Mouse (Mus musculus) brain, adult 2 months (tissue): ENCODE results near the gene Nek7.
A peak's percentile ranks its signal among the peaks of the same experiment; 100 is the strongest.

ENCODE experiments used
- DNase-seq: peaks from one replicate; pipeline ENCODE4 v3.0.0; 2011; ENCODE audit warnings: low read depth, low spot score

Nek7 gene

GRCm38 (mm10) chr1:138619996-138620461 is at the start of gene Nek7:
Gene Nek7 (minus strand): TSS chr1:138620141.
- peak; percentile 61 for DNase-seq

DNA sequence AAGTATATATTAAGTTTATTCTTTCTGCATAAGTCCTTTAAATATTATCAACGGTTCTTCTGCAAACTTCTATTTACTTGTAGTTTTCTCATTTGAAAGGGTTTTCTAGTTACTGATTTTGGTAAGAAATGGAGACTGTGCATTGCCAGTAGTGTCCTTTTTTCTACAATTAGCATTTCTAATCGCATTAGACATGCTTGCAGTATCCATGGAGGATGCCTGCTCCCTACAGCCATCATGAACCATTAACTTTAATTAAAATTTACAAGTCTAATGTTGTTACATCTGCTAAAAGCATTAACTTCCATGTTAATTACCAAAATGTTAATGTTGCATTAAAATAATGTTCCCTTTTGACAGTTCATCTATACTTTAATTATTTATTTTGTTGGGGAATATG is 42.4 kb upstream of the Nek7 start:
- DNase-seq, result no peak

DNA sequence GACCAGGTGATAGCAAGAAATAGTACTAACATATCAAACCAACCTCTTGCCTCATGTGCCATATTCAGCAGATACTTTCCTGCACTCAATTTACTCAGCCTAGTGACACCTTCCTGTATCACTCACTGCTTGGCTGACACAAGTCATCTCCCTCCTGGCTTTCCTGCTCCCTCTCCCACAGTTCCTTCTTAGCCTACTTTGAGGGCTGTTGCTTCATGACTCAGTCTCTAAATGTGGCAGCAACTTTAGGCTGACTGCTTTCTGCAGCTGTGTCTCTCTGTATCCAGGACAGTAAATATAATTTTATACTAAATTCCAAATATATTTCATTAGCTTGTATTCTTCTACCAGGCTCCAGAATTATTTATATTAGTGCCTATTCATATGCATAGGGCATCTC is 34.3 kb upstream of the Nek7 start:
- peak; percentile 59 for DNase-seq

DNA sequence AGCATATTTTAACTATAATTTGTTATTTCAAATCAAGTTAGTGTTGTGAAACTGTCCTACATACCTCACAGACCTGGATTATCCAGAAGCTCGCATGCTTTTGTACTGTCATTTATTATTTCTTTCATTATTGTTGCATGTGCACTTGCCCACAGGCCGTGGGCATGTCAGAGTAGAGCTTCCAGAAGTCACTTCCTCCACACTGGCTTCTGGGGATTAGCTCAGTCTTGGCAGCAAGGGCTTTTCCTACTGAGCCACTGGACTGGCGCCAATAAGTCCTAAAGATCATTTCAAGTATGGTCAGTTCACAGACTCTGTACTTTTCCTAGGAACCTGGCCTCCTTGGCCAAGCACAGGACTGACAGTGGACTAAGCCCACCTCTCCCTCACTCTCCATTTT is 25.1 kb upstream of the Nek7 start:
- DNase-seq, result no peak

DNA sequence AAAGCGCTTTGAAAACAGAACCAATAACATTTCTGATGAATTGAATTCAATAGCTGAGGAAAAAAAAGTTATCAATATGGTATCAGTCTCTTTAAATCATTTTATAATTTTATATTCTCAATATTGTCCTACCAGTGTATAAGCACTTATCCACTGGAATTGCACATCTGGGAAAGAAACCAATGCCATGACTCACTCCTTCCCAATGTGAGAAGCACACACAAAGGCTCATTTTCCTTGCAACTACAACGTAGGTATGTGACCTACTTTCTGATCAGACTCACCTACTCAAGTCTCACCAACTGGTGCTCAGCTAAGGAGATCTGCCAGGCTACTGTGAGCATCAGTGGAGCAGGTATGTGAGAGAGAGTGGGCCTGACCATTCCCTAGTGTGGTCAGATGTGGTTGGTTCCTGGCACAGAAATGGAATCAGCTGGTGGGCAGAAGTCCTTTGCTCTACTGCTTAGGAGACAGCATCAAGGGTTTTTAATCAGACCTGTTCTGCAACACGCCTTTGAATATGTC is 23.4 kb upstream of the Nek7 start:
- DNase-seq, result peak; percentile 39

GRCm38 (mm10) chr1:138640934-138641461 is 21.1 kb upstream of the Nek7 start:
- DNase-seq, result no peak

- peak; percentile 57 for DNase-seq
Measured at GRCm38 (mm10) chr1:138637850-138638249, 17.9 kb upstream of the Nek7 start.

DNA sequence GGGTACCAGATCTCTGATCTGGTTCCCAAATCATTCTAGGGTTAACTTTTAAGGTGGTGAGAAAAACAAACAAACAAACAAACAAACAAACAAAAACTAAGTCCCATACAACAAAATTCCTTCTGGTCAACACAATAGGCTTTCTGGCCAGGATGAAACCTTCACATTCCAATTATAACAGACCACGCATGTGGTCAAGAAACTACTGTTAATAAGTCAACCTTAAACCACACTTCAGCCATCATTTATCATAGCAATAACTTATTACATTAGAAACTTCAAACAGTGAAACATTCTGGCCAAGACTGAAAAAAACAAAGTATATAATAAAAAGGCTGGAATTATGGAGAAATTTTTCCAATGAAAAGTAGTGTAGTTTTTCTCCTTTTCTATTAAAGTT is 14.6 kb upstream of the Nek7 start:
- no peak for DNase-seq

- DNase-seq, result no peak
Measured at GRCm38 (mm10) chr1:138628919-138629318, 9.0 kb upstream of the Nek7 start.

- no peak for DNase-seq
Measured at GRCm38 (mm10) chr1:138628486-138628885, 8.5 kb upstream of the Nek7 start.

GRCm38 (mm10) chr1:138627804-138628203 is 7.9 kb upstream of the Nek7 start:
- no peak for DNase-seq

- DNase-seq, result no peak
Measured at GRCm38 (mm10) chr1:138626288-138626687, 6.3 kb upstream of the Nek7 start.

DNA sequence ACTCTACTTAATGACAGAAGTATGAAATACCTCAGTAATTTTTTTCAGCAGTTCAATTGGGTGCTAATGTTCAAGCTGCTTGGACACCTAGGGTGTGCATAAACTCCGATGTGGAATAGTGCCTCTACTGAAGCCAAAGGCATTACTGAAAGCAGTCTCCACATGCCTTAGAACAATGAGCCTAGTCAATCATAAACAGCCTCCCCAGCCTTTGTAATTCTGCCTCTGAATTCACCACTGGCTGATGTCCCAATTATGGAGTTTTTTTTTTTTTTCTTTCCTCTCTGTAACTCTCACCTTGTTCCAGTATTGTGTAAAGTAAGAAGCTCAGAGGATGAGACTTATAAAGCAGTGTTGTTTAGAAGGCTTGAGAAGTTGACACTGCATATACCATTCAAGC is 3.9 kb upstream of the Nek7 start:
- no peak for DNase-seq

- DNase-seq, result no peak
Measured at GRCm38 (mm10) chr1:138622831-138623230, 2.9 kb upstream of the Nek7 start.

- DNase-seq, result peak; percentile 44
Measured at GRCm38 (mm10) chr1:138622431-138622830, 2.5 kb upstream of the Nek7 start.

DNA sequence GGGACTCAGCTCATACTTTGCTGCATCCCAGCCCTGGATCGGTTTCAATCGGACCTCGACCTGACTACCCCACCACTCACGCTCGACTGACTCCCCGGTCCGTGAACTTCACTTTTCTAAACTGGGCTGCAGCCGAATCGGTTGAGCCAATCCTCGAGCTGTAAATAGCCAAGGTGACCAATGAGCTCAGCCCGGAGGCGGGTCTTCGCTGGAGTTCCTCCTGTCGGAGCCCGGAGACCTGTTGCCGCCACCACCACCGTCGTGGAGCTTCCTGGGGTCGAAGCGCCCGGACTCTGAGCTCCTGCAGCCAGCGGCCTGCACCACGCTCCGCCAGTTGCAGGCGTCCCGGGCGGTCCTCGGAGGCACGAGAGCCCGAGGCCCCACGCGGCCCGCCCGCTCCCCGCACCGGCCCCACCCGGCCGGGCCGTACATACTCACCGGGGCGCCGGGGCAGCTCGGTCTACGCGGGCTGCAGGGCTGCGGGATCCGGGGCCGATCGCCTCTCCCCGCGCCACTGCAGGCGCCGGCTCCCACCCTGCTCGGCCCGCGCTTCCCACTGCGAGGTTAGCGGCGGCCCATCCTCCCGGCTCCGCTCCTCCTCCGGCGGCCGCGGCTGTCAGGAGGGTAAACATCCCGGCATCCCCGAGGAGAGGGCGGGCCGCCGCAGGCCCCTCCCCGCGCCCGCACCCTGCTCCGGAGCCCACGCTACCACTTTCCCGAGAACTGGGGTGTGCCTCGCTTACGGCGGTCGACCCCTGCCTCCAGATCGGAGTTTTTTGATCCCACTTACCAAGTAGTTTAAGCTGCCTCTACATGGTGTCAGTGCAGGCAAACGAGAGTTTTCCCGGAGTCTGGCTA is 598 bp downstream of the Nek7 start:
- peak; percentile 96 for DNase-seq

GRCm38 (mm10) chr1:138618012-138618354 is 2.0 kb downstream of the Nek7 start:
- peak; percentile 90 for DNase-seq

DNA sequence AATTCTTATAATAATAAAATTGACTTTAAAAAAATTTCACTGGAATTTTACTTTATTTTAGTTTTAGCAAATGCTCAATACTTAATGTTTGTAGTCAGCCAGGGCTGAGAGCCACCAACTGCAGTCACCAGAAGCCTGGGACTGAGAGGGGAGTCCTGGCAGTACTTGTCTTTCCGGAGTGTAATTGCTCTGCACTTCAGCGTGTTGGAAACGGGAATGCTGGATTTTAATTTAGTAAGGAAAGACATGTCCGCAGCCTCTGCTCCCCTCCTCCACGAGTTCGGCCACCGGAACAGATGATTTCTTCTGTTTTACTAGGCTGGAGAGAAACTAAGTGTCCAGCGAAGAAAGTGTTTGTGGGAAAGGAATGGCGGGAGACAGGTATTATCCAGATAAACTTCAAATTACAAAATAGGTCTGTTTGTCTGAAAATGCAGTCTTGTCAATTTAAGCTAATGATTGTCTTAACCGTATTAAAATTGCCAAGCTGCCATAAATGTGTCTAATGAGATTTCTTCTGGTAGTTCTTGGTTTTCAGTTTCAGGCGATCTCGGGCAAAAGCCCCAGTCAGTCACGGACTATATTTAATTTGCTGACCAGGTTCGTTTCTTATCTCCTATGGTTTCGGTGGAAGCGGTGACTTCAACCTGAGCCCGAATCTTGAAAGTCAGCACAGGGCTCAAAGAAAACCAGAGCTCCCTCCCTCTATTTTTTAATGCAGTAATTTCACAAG is 2.5 kb downstream of the Nek7 start:
- DNase-seq, result peak; percentile 19

GRCm38 (mm10) chr1:138615388-138615787 is 4.6 kb downstream of the Nek7 start:
- DNase-seq, result no peak

- DNase-seq, result peak; percentile 61
Measured at GRCm38 (mm10) chr1:138614552-138615287, 5.2 kb downstream of the Nek7 start.

- no peak for DNase-seq
Measured at GRCm38 (mm10) chr1:138612177-138612576, 7.8 kb downstream of the Nek7 start.

DNA sequence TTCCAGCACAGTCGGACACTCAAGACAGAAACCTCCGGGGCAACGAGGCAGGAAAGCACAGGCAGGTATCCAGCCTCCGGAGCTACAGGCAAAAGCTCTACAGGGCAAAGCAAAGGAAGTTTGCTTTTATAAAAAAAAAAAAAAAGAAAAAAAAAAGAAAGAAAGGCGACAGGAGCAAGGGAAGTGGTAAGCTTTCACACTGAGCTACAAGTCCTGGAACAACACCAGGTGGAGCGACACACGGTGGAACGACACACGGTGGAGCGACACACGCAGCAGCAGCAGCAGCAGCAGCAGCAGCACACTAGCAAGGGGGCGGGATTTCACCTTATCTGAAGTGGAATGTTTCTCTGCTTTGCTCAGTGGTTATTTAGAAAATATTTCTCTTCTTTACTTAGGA is 10.8 kb downstream of the Nek7 start:
- DNase-seq, result no peak
